Mouse (Mus musculus) G1E (cell line): Measurements from ENCODE around the gene Bahcc1.

Source experiments
- CTCF ChIP-seq: IDR thresholded peaks from 2 replicates; pipeline ENCODE4 v1.5.1; 2012; ENCODE audit warnings: low read depth, low read length, inconsistent platforms, mixed read lengths
- GATA2 ChIP-seq: IDR thresholded peaks from 2 replicates; pipeline ENCODE4 v1.6.1; 2012; ENCODE audit warnings: low read depth, low read length, inconsistent platforms, borderline replicate concordance
- POLR2AphosphoS5 ChIP-seq: IDR thresholded peaks from 2 replicates; pipeline ENCODE4 v1.6.1; 2012; ENCODE audit warnings: low read depth, low read length, inconsistent platforms; ENCODE audit not compliant: insufficient replicate concordance

DNA sequence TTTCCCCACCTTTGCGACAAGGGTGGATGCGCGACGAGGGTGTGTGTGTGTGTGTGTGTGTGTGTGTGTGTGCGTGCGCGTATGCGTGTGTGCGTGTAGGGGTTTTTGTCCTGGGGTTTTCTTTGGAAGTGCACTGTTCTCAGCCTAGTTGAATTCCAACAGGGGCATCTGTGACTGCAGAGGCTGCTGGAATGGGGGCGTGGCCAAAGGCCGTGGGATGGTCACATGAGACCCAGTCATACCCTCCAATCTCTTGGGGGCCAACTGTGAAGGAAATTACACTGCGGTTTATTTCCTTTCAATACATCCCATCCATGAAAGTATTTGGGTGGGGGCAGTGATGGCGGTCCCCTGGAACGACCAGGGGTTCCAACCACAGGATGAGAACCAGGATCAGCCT, 57.5 kb downstream of the Bahcc1 start:
- TF ChIP-seq CTCF (no peak), GATA2 (no peak), POLR2AphosphoS5 (no peak)
